Mouse (Mus musculus) thymus, postnatal 25 days (tissue): ENCODE measurements around the gene Psmc5.

Experiments used
- DNase-seq: peaks from one replicate; pipeline ENCODE4 v3.0.0; 2022

The Psmc5 gene

GRCm38 (mm10) chr11:106310123-106310522, 54.2 kb downstream of the Psmc5 start:
- DNase-seq = no peak
